Mouse (Mus musculus) embryonic facial prominence, embryonic 11.5 days (tissue): Measurements from ENCODE around the gene Rhbdd3. TPM values are rescaled to one million over a fixed set of nuclear protein-coding genes. Genes with fewer than 3 reads are reported as not detected.

Experiments
- ATAC-seq: fragments of 200-750 bp; cut with Nextera tagmentation; replicated peaks from 2 replicates; pipeline ENCODE4 v1.8.0; 2017; ENCODE audit warnings: low read depth; ENCODE audit not compliant: insufficient number of reproducible peaks, low FRiP score, low TSS enrichment
- DNase-seq: peaks from one replicate; pipeline ENCODE4 v3.0.0-alpha.2; 2015; ENCODE audit warnings: low spot score
- H3K27ac ChIP-seq: fragments of 300-500 bp; sonication (generic); replicated peaks from 2 replicates; pipeline ENCODE4 v1.5.1; 2014; ENCODE audit warnings: mild to moderate bottlenecking, low read depth, low read length, control low read depth
- H3K27me3 ChIP-seq: fragments of 300-500 bp; sonication (generic); 2 replicates; pipeline ENCODE4 v1.6.1; 2014; ENCODE audit warnings: mild to moderate bottlenecking, low read length, moderate library complexity, mixed read lengths; ENCODE audit not compliant: control insufficient read depth, insufficient read depth
- H3K36me3 ChIP-seq: fragments of 300-500 bp; sonication (generic); replicated peaks from 2 replicates; pipeline ENCODE4 v1.6.1; 2014; ENCODE audit warnings: low read depth, mild to moderate bottlenecking, low read length, moderate library complexity, mixed read lengths; ENCODE audit not compliant: control insufficient read depth, insufficient read depth
- H3K4me1 ChIP-seq: fragments of 300-500 bp; sonication (generic); 2 replicates; pipeline ENCODE4 v1.6.1; 2014; ENCODE audit warnings: low read length, mixed read lengths; ENCODE audit not compliant: control insufficient read depth, insufficient read depth
- H3K4me2 ChIP-seq: fragments of 300-500 bp; sonication (generic); 2 replicates; pipeline ENCODE4 v1.6.1; 2014; ENCODE audit warnings: low read depth, mild to moderate bottlenecking, control low read depth, low read length, moderate library complexity
- H3K4me3 ChIP-seq: fragments of 300-500 bp; sonication (generic); 2 replicates; pipeline ENCODE4 v1.5.1; 2014; ENCODE audit warnings: low read depth, low read length, control low read depth
- H3K9ac ChIP-seq: fragments of 300-500 bp; sonication (generic); replicated peaks from 2 replicates; pipeline ENCODE4 v1.6.1; 2014; ENCODE audit warnings: mild to moderate bottlenecking, control low read depth, low read length
- H3K9me3 ChIP-seq: fragments of 300-500 bp; sonication (generic); replicated peaks from 2 replicates; pipeline ENCODE4 v1.6.1; 2016; ENCODE audit warnings: mild to moderate bottlenecking, low read length, inconsistent platforms, mixed read lengths; ENCODE audit not compliant: control insufficient read depth
- WGBS: fragments of 180-500 bp; shearing (Covaris S2); extraction: QIAGEN DNeasy Blood & Tissue Kit; methylation state at CpG from one replicate; pipeline ENCODE4 v1.1.7; 2014; 5-methylcytosine and 5-hydroxymethylcytosine counted together
- polyA plus RNA-seq: library from polyadenylated mRNA; unstranded; fragments of >200 nt; fragmentation: Nextera tagmentation; extraction: Ambion mirVana; gene quantifications from 2 replicates; pipeline ENCODE4 v1.2.1, GENCODE M21; 2014

Gene Rhbdd3
- polyA plus RNA-seq, 1 experiment from 2014 or later, result 15.3 TPM

DNA sequence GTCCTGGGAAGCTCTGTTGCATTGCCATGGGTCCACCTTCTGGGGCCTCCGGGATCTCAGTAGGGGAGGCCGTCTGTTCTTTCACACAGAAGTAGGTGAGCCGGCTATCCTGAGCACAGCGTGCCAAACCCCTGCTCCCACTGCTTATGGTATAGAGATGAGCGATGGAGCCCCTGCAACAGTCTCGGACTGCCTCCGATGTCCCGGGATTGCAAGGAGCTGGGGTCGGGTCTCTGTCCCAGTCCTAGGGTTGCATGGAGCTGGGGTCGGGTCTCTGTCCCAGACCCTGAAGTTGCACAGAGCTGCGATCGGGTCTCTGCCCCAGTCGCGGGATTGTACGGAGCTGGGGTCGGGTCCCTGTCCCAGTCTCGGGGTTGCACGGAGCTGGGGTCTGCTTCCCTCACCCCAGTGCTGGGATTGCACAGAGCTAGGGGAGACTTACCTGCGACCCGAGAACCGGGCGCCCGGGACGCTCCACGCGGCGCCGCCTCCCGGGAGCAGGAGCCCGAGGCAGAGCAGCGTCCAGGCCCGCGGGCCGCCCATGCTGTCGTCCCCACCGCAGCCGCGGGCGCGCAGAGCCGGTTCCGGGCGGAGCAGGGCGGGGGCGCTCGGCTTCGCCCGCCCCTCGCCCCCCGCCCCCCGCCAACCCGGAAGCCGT, 53.1 kb downstream of the Rhbdd3 start, which contains the start of gene Emid1:
Emid1 (minus strand) TSS at position 578 of the 658 bp plus-strand sequence.
- WGBS, result under 1% methylated on average over 39 of the region's 53 CpGs
- DNase-seq (peak; percentile 60), ATAC-seq (peak; percentile 30; the same call in 1 of the 2 replicates)
- H3K4me1 ChIP-seq, result no peaks in the 10 kb centered on the region
- no peak within 1 kb of the TSS for H3K27ac ChIP-seq
- peak within 1 kb of the TSS; percentile 79 for H3K9ac ChIP-seq
- no peaks in the 10 kb centered on the region for H3K36me3 ChIP-seq
- no peaks in the 10 kb centered on the region for H3K9me3 ChIP-seq
- peak within 1 kb of the TSS; percentile 91 for H3K4me2 ChIP-seq
- no peaks in the 10 kb centered on the region; the same call in 1 of the 2 replicates for H3K27me3 ChIP-seq
- H3K4me3 ChIP-seq, result peak within 1 kb of the TSS; percentile 61

DNA sequence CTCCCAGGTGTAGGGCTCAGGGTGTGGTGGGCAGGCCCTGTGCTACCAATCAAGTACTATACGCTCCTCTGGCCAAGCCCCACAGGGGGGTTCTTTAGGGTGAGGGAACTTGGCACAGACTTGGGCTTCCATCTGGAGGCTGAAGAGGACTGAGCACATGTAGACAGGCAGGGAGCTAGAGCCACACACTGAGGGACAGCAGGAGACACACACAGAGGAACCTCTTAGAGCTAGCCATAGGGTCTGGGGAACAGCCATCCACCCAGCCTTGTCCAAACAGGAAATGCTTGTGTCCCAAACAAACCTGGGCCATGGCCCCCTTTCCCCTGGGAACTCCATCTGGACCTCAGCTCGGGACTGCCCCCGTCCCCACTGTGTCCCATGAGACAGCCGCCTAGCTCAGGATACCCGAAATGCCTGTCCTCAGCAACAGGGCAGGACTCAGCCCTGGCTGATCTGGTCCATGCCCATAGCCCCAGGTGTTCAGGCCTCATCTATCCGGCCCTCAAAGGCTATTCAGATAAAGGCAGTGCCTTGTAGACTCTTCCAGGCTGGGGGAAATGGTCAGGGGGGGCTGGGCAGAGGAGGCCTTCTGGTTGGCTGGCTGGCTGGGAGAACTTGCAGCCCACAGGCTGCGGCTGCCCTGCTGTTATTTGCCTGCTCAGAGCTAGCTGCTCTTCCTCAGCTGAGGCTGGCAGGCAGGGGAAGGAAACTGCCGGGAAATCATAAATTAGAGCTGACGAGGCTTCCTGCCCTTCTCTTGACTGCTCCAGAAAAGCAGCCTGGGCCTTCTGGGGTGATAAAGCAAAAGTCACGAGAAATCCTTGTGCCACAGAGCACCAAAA, 56.5 kb downstream of the Rhbdd3 start:
- 31% methylated on average over 10 of the region's 10 CpGs for WGBS

More for the DNA sequence above, 56.5 kb downstream of the Rhbdd3 start:
- Histone ChIP-seq H3K9ac (no peak overlapping the region), H3K4me2 (no peak overlapping the region), H3K27me3 (no peaks in the 10 kb centered on the region; the same call in 1 of the 2 replicates), H3K4me3 (no peak overlapping the region), H3K9me3 (no peaks in the 10 kb centered on the region), H3K36me3 (no peaks in the 10 kb centered on the region), H3K4me1 (no peaks in the 10 kb centered on the region), H3K27ac (no peak overlapping the region)
- no peak for DNase-seq
- ATAC-seq, result no peak

Other genes starting within 250 kb of the Rhbdd3 start
- gene Nf2, start 249.4 kb upstream of the Rhbdd3 start, polyA plus RNA-seq, result 52.1 and 52.3 TPM in 2 replicates
- gene Nipsnap1, start 225.0 kb upstream of the Rhbdd3 start, polyA plus RNA-seq, result 78.9 and 79.9 TPM in 2 replicates
- gene Thoc5, start 203.6 kb upstream of the Rhbdd3 start, polyA plus RNA-seq, result 55.0 and 56.1 TPM in 2 replicates
- gene Nefh, start 150.9 kb upstream of the Rhbdd3 start, polyA plus RNA-seq, result 0.42 and 0.53 TPM in 2 replicates
- 46.4 and 54.8 TPM in 2 replicates for gene Ap1b1, start 112.1 kb upstream of the Rhbdd3 start, polyA plus RNA-seq
- gene Rasl10a, start 40.8 kb upstream of the Rhbdd3 start, polyA plus RNA-seq, result 0.49 and 0.63 TPM in 2 replicates
- gene Gas2l1, start 33.6 kb upstream of the Rhbdd3 start, polyA plus RNA-seq, result 24.1 and 27.8 TPM in 2 replicates
- gene Ewsr1, start 340 bp downstream of the Rhbdd3 start, polyA plus RNA-seq, result 437 and 443 TPM in 2 replicates
- gene Emid1, start 53.3 kb downstream of the Rhbdd3 start, polyA plus RNA-seq, result 7.8 and 11.9 TPM in 2 replicates
- gene Kremen1, start 162.6 kb downstream of the Rhbdd3 start, polyA plus RNA-seq, result 7.1 and 8.2 TPM in 2 replicates